Mouse (Mus musculus) neural tube, embryonic 10.5 days (tissue): ENCODE results near the gene Dhps.

ENCODE experiments used
- DNase-seq: peaks from one replicate; pipeline ENCODE4 v3.0.0-alpha.2; 2017; ENCODE audit warnings: low spot score; ENCODE audit errors: extremely low spot score

Gene Dhps

DNA sequence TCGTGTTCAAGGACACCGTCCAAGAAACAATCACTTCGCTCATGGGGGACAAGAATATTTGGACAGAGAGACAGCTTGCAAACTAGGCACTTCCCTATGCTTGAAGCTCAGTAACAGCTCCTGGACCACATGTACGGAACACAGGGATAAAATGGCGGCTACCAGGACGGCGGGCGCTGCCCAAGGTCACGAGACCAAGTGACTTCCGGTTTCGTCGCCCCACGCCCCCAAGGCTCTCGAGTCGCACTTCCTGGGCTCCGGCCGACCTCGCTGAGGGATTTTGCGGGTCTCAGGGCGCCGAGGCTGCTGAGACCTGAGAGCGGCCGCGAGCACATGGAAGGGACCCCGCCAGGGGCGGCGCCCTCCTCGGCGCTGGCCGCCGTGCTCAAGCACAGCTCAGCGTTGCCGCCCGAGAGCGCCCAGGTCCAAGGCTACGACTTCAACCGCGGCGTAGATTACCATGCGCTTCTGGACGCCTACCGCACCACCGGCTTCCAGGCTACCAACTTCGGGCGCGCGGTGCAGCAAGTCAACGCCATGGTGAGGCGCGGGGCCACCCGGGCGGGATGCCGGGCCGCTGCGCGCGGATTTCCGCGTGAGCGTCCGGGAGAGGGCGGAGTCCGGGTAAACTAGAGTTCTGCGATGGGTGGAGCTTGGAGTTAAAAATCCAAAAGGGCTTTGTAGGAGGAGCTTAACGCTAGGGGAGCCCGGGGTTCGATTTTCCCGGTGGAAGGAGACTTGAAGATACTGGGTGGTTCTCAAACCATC, at the start of gene Dhps:
Gene Dhps (plus strand): TSS at position 244 of the 768 bp plus-strand sequence.
- peak; percentile 87 for DNase-seq

DNA sequence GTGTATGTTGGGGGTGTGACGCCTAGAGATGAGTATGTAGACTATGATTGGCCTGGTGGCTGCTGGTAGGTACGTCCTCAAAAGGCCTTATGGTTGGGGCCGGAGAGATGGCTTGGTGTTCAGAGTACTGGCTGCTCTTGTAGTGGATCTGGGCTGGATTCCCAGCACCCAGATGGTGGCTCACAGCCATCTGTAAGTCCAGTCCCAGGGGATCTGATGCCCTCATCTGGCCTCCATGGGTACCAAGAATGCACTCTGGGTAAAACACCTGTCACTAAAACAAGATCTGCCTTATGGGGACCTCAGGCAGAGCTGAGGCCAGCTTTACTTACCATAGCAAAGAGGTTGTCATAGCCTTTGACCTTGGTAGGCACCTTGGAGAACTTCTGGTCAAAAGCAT, 47.7 kb upstream of the Dhps start:
- DNase-seq = no peak

DNA sequence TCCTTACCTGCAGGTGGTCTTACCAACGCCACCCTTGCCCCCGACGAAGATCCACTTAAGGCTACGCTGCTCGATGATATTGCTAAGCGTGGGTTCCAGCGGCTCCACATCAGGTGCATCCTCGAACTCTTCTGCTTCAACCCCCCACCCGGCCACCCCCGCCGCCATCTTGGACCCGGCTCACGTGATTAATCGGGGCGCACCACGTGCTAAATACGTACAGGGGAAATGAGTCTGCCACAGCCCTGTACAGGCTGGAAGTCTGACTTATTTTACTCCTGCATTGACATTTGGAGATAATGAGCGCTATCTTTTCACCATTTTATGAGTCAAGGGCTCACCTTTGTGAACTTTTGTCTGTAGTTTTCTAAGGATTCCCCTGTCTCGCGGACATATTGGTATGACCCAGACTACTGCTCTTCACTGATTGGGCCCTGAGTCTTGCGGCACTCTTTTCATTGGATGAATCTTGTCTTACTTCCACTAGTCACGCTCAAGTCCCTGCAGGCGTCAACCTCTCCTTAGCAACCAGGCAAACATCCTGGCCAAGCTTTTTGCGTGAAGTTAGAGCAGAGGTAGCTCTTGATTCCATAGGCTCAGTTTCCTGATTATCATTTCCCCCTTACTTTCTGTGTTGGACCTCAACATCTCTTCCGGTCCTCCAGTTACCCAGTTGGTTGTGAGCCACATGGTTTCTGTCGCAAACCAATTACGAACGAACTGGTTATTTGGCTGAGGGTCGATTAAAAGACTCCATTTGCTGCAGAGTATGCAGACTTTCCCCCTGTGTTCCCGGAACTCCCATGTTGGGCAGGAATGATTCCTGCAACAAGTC, 46.2 kb upstream of the Dhps start, which contains the start of gene Asna1:
Gene Asna1 (minus strand): TSS at position 184 of the 835 bp plus-strand sequence.
- peak; percentile 91 for DNase-seq

DNA sequence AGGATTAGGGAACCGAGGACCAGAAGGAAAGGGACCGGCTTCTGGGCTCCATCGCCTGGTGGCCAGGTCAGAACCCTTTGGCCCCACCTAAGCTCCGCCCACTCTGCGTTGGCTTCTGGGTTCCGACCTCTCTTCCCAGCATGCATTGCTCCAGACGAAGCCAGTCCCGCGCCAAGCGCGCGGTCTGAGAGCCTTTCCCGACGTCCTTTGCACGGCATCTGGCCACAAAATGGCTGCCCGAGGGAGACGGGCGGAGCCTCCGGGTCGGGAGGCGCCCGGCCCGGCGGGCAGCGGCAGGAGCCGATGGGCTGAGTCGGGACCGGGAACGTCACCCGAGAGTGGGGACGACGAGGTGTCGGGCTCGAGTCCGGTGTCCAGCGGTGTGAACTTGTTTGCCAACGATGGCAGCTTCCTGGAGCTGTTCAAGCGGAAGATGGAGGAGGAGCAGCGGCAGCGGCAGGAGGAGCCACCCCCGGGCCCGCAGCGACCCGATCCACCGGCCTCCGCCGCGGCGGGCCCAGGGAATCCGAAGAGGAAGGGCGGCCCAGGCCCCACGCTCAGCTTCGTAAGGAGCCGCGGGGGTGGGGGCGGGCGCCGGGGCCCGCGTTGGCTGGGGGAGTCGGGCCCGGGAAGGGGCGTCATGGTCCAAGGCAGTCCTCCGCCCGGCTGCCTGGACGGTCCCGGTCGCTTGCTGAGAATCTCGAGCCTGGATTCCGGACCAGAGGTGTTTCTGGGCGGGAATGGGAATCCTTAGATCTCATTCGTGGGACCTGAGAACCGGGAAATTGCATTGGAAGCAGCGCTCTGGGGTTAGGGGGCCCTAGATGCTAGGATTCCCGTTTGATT, 44.7 kb upstream of the Dhps start, which contains the start of gene Trir:
Gene Trir (plus strand): TSS at position 154 of the 846 bp plus-strand sequence.
- DNase-seq = peak; percentile 96

DNA sequence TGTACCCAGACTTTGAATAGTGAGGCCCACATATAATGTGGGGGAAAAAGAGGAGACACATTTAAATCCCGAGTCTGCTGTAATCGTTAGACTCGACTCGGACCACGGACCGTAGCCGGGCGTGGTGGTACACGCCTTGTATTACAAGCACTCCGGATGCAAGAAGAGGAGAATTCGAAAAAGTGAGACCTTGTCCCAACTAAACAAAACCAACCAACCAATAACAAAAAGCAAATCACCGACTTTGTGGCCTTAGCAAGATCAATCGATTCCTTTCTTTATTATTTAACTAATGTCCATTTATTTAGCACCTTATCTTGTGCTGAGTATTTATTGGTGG, 44.1 kb upstream of the Dhps start:
- DNase-seq = no peak

DNA sequence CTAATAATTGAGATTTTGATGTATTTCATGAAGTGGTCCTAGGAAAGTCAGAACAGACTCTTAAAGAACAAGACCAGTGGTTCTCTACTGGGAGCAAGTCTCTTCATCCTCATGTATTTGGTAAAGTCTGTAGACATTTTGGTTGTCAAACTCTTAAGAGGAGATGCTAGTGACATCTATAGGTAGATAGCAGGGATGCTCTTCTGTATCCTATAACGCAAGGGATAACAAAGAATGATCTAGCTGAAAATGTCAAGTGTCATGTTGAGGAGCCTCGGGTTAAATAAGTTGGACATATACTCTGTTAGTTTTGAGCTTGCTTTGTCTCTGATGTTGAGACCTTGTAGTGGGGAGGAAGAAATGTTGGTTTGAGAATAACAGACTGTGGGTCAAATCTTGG, 43.6 kb upstream of the Dhps start:
- DNase-seq = no peak

DNA sequence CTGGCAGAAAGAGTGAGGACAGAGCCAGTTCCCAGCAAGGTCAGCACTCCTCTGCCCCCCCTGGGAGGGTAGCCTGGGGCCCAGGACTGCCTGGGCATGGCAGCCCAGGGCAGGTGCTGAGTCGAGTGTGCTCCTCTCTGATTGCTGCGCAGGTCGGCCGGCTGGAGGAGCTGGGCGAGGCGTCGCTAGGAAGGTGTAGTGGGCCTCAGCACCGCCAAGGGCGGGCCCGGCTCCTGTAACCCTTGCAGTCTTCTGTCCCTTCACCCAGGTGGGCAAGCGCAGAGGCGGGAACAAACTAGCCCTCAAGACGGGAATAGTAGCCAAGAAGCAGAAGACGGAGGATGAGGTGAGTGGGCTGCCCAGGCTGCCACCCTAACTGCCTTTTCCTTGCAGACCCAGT, 42.3 kb upstream of the Dhps start:
- no peak for DNase-seq

DNA sequence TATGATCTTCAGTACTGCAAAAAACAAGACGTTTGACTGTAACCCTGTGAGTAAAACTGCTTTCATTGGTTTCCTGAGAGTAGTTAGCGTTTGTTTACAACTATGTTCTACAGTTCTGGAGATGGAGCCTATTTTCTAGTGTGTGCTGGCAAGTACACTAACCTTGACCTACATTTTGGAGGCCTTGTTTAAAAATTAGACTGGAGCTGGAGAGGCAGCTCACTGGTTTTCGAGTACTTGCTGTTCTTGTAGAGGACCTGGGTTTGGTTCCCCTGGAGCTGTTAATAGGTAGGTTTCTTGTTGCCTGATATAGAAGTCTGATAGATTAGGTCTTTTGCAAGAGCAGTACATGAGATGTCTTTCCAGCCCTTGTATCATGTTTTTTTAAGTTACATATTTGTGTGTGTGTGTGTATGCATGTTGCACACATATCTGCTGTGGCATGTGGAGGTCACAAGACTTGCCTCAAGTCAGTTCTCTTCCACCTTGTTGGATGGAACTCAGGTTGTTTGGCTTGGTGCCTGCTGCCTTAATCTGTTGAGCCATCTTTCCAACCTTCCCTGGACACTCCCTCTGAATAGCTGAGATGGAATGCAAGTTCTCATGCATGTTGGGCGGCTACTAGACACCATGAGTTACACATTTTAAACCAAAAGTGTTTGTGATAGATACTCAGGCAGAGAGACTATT, 38.8 kb upstream of the Dhps start:
- no peak for DNase-seq

DNA sequence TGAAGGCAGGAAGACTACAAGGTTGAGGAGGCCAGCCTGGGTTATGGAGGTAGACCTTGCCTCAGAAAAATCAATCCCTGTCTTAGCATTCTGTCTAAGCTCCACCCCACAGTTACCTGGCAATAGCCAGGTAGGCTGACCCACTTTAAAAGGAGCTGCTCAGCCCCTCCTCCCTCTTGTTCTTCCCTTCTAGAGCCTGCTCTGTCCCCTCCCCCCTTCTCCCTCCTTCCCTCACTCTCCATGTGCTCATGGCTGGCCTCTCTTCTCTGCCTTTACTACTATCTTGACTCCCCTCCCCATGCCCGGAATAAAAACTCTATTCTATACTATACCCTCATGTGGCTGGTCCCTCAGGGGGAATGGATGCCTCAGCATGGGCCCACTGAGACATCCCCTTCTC, 37.7 kb upstream of the Dhps start:
- no peak for DNase-seq

DNA sequence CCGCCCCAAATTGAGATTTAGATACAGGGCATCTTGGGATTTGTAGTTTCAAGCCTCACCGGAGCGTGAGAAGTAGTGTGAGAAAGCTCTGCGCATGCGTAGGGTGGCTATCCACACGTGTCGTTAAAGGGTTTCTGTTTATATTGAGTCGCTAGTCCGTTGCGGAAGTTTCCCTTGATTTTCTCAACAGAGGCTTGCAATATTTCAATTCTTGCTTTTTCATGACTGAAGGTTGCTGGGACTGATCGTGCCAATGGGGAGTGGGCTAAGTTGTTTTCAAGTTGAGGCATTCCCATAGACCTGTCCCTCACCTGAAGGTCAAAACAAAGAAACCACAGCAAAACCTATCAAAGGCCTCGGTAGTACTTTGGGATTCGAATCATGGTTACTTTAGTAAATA, 36.8 kb upstream of the Dhps start:
- peak; percentile 73 for DNase-seq

DNA sequence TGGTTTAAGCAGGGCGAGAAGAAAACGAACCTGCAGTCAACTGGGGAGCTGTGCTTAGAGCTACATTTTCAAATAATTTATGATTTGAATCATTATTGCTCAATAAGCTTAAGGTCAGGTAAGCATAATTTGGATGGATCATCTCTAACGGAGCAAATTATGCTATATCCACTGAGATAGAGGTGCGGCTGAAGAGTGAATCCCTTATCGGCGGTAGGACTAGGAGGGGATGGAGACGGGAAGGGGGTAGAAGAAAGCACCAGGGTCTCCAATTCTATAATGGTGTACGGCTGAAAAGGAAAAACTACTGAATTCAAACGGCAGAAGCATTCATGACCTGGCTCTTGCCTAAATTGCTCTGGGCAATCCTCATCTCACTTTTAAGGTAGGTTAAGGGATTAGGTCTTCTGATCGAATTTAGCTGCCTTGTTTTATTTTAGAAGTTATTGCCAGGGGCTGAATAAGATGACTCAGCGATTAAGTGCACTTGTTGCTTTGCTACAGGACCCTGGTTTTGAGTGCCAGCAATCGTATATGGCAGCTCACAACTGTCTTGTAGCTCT, 36.3 kb upstream of the Dhps start:
- peak; percentile 24 for DNase-seq

DNA sequence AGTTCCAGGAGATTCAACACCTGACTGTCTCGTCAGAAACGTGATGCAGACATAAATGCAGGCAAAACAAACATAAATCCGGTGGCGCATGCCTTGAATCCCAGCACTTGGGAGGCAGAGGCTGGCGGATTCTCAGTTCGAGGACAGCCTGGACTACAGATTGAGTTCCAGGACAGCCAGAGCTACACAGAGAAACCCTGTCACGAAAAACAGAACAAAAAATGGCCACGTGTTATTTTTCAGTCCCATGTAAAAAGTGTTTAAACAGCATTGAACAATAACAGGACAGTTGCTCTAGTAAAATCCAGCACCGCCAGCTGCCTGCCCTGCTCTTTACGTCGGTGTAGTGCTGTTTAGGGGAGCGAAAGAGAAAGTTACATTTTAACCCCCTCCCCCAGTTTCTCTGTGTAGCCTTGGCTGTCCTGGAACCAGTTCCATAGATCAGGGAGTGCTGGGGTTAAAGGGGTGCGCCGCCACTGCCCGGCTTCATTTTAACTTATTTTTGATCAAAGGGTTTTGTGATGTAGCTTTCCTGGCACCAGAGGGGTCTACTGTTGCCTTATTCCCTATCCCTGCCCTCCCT, 35.7 kb upstream of the Dhps start:
- DNase-seq = peak; percentile 42

DNA sequence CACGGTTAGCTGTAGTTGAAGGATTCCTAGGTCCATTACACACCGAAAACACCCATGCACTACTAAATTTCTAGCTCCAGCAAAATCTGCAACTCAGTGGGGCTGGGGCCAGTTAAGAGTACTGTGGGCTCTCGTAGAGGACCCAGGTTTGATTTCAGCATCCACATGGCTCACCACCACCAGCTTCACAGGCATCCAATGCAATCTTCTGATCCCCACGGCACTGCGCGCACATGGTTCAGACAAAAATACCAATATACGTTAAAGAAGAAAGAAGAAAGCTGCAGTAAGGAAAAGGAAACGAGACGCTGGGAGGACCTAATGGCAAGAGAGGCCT, 35.2 kb upstream of the Dhps start:
- no peak for DNase-seq

DNA sequence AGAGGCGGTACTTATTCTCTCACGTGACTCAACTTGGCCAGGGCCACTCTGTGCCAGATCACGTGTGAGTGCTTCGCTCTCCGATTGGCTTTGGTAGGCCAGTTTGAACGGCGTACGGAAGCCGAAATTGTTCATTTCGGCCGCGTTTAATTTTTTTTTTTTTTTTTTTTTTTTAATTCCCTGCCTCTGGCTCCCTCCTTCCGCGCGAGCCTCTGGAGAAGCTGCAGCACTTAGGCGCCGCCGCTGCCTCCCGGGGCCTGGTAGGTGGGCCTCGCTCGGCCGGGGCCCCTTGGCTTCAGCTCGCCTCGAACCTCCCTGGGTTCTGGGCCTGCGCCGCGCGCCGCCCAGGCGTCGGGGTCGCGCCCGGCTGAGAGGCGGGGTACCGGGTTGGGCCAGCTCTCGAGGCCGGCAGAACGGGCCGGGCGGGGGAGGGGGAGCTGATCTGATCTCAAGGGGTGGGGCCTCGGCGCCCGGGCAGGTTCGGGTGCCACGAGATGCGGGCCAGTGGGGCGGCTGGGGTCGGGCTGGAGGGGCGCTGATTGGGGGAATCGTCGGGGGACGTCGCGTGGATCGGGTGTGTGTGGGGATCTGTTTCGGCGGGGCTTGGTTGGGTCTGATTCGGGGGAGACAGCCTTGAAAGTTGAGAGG, 34.7 kb upstream of the Dhps start, which contains the start of gene Tnpo2:
Gene Tnpo2 (plus strand): TSS at position 198 of the 648 bp plus-strand sequence.
- DNase-seq = peak; percentile 90

DNA sequence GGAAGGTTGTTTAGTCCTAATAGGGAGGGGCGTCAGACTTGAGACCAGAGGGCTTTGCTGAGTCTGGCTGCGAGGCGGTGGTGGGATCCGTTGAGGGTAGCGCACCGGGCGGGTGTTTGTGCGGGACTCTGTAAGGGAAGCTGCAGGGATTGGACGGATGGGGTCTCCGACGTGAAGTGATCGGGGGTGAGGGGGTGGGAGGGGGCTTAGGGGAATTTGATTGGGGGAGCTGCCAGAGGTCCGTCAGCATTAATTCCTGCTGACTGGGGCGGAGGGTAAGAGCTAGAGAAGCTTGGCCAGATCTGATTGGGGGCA, 34.2 kb upstream of the Dhps start:
- DNase-seq = no peak

DNA sequence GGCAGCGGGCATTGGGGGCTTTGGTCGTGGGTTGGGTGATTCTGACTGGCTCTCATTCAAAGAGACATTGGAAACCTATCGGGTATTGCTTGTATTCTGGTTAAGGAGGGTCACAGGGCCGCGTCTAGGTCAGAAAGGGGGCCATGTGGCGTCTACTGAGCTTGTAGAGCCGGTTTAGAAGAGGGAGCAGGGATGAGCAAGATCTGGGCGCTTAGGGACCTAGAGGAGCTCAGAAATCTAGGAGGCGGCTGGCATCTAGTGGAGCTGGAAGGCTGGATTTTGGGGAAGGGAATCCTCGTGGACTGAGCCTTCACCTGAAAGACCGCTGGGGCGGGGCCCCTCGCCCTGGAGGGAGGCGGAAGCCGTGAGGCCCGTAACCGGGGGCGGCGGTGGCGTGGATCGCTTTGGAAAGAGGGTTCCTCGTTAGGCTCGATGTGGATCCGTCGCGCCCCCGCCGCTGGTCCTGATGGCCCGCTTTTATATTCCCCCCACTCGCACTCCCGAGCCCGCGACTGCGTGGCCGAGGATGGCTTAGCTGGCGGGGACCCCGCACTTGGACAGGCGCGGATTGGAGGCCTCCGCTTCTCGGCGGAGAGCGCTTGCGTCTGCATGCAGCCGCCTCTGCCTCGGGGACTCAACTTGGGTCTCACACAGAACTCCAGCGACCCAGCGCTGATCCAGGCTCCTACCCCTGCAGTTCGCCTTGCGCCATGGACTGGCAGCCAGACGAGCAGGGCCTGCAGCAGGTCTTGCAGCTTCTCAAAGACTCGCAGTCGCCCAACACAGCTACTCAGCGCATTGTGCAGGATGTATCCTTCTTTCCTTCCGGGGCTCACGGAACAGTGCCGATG, 33.7 kb upstream of the Dhps start:
- peak; percentile 65 for DNase-seq

DNA sequence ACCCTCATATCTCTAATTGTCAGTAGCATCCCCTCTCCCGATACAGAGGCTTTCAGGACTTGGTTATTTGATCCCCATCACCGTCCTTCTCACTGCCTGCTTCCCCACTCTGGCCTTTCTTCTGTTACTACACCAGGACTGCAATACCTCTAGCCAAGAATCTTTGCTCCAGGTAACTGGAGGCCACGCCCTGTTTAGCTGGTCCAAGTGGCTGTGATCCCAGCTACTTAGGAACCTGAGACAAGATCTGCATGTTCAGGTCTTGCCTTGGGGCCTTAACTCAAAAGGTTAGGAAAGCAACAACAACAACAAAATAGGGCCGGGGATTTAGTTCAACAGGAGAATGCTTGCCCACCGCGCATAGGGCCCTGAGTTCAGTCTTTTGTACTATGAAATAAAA, 27.9 kb upstream of the Dhps start:
- DNase-seq = no peak

DNA sequence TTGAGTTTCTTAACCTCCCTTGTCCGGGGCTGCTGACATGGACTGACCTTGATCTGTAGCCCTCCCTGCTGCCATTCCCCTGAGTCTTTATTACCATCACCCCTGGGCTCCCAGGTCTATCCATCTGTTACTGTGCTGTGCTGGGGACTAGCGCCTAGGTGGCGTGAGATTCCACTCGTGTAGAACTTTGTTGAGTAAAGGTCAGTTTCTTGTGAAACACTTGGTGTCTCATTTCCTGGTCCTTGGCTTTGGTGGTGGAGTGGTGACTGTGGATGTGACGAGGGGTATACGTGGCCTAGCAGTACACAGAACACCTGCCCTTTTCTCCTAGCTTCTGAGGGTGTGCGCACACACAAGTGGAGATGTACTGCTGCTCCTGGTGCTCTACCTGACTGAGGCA, 14.2 kb upstream of the Dhps start:
- DNase-seq = no peak
